Mouse (Mus musculus): ENCODE results near the gene Drosha. TPM values are rescaled to one million over a fixed set of nuclear protein-coding genes. Genes with fewer than 3 reads are reported as not detected.
"Not testable (repeated sequence)": the region's sequence is repeated elsewhere in the genome, so short reads cannot be mapped to it uniquely, and the experiment has no call there.

The Drosha gene
- total RNA-seq (2022), result 10 to 100 TPM; 33.7 to 42.1 (median 38.8) TPM

DNA sequence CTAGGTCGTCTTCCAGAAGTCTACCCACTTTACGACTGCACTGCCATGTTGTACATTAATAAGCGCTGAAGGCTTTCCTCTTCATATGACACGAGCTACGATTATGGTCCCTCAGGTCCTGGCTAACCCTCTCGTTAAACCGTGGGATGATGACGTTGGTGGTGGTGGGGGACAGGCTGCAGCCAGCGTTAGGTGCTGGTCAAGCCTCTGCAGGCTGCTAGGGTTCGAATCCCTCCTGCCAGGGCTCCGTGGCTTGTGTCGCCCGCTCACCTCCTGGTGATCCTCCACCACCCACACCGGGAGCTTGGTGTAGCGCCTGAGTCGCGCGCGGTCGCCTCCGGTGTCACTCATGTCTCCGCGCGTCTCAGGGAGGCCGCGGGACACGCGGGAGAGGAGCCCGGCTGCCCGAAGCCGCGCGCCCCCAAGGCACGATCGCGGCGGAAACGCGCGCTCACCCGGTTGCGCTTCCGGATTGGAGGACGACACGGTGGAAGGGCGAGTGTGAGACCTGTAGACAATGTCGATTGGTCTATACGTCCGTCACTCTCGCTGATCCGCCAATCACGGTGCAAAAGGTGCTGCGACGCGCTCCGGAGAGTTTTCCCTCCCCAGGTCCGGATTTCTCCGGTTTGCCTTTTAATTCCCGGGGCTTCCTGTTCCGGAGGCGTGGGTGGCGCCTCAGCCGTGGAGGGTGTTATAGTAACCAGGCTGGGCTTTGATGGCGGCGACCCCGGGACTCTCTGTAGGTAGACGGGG is at the start of gene Drosha, which contains the start of gene 6030458C11Rik:
TSS of gene Drosha (plus strand) at position 619 of the 756 bp plus-strand sequence.
TSS of gene 6030458C11Rik (minus strand) at position 453 of the 756 bp plus-strand sequence.
- peak; percentile 100 for DNase-seq (ENCODE audit: low spot score)

DNA sequence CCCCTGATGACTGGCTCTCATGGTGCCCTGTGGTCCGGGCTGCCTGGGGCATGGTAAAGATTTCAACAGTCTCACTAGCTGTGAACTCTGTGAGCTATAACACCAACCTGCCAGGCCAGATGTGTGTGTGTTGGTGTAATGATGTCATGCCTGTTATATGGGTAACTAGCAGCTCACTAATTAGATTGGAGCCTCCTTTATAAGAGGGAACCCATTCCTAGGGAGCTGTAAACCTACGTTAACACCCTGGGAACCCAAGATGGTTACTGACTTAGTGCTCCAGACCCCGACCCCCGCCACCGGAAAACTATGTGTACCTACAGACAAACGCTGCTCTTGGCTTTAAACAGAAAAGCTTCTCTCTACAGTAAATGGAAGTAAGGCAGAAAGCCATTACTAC is 43.3 kb upstream of the Drosha start:
- no peak for DNase-seq (ENCODE audit: low spot score)

DNA sequence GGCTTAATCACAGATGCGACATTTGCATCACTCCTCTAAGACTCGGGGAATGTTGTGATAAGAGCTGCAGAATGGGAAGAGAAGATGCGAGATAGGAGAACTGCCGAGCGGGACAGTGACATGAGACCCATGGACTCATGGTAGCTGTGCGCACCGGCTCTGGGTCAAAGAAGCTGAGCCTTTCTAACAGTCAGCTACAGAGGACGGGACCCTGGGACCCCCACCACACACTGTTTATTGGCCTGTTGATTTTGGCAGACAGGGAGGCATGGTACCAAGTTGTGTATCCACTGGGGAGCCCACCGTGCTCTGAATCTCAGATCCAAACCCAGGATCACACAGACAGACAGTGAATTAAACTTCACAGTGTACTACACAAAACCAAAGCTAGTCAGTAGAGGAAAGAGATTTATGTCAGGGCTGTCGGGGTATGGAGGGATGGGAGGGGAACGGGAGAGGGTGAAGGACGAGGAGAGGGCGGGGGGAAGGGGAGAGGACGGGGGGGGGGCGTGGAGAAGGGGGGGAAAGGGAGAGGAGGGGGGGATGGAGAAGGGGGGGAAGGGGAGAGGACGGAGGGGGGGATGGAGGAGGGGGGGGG is 42.8 kb upstream of the Drosha start:
- no peak for DNase-seq (ENCODE audit: low spot score)

DNA sequence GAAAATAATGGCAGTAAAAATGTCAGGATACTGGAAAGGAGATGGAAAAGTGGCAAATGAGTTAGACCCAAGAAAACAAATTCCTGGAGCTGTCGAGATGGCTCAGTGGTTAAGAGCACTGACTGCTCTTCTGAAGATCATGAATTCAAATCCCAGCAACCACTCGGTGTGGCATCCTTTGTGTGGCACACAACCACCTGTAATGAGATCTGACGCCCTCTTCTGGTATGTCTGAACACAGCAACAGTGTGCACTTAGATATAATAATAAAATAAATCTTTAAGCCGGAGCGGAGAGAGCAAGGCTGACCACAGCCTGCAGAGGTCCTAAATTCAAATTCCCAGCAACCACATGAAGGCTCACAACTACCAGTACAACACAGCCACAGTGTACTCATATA is 36.1 kb upstream of the Drosha start:
- DNase-seq (ENCODE audit: low spot score), result no peak

DNA sequence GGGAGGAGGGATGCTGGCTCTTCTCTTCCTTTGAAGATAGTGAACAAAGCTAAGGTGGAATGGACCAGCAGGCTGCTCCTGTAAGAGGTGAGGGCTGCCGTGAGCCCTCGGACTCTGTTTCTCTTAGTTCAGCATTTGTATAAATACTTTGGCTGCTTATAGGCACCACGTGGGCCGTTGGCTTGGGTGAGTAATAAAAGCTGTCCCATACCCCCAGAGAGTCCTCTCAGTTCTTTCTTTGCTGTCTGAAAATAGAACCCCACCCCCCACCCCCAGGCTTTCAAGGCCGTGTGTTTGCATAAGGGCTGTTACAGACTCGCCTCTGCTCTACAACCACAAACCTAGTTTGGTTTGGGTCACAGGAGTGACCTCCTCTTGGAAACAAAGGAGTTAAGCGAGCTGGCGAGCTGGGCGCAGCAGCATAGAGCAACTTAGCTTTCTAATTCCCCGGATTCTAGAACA is 35.2 kb upstream of the Drosha start:
- DNase-seq (ENCODE audit: low spot score), result no peak

DNA sequence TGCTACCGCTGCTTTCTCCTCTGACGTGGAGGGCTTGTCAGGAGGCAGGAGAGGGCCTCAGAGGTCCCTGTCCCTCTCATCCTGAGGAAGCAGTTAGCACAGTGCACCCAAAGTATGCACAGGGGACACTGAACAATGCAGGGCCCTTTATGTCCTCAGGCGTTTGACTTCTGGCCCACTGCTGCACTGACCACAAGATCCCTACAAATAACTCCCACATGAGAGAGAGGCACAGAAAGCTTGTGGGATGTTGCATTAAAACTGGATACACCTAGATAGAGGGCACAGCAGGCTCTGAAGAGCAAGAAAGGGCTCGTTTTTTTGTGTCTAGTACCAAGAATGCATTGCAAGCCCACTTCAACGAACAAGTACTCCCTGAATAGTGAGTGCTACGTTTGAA is 30.3 kb upstream of the Drosha start:
- DNase-seq (ENCODE audit: low spot score), result no peak

DNA sequence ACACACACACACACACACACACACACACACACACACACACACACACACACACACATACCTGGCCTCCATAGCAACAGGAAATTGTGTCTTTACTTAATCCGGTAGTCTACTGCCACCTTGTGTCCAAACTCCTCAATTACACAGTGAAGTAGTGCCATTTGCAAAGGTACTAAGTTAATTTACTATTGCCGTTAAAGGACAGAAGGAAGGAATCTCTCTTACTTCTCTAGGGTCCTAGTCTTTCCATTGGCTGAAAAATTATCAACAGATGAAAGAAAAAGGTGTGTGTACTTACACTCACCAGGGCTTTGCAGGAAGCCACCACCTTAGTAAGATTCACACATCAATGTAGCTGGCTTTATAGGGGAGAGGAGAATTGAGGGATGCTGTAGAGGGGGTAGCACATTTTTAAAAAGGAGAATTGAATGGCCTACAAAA is 29.1 kb upstream of the Drosha start:
- peak; percentile 68 for DNase-seq (ENCODE audit: low spot score)

DNA sequence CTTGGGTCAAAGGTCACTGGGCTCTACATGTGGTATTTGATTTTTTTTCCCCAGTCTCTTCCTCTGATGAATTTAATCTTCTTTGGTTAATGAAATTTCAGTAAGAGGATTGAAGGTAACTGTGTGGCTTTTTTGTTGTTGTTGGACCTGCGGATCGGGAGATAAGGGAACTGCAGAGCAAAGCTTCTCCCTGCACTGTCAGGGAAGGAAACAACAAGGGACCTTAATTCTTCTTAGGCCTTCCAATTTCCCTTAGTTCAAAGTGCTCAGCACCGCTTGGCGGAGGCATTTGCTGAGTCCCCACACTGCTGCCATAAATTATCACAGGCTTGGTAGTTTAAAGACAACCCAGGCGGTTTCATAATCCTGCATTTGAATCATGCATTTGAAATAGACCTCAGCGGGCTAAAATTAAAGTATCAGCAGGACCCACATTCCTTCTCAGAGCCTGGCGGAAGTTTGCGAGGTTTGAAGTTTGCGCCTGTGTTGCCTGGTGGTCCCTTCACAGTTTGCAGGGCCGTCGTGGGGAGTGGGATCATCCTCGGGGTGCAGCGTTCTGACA is 28.6 kb upstream of the Drosha start:
- DNase-seq (ENCODE audit: low spot score), result no peak

DNA sequence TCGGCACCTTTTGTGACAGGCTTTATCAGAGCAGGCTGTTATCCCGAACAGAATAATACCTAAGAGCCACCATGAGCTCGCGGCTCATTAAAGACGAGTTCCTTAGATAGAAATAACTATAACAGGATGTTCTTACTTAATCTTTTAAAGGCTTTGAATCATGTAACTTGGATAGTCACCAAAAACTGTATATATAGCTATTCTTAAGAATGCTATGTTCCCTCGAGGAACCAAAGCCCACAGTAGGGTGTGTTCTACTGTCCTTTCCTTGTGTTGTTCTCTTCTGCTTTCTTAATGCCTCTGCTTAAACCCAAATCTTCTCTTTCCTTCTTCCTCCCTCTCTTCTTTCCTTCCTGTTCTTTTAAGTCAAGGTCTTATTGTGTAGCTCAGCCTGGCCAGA is 26.6 kb upstream of the Drosha start:
- DNase-seq (ENCODE audit: low spot score), result no peak

DNA sequence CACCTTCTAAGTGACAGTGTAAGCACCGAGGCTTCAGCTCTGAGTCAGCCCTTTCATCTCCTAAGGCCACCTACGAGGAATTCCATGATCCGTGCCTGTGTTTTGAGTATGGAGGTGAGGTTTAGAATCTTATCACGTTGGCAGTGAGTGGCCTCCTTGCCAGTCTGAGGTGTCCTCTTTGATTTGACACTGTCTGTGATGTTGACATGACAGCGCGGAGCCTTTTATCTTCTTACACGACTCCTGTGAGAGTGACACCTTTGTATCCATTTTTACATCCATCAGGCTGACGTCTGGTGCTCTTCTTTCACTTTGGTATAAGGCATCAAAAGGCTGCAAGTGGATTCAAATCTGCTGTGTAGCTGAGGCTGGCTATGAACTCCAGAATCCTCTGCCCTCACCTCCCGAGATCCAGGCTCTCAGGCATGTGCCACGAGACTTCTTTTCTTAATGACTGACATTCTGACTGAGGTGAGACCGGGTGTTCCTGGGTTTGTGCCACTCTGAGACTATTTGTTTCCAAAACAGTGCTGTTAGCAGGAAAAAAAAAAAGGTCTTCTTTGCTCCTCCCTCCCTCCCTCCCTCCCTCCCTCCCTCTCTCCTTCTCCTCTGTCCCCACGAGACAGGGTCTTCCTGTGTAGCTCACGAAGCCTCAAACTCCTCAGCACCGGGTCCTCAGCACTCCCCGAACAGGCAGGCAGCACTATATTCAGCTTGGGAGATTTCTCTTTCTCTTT is 24.0 kb upstream of the Drosha start:
- no peak for DNase-seq (ENCODE audit: low spot score)

DNA sequence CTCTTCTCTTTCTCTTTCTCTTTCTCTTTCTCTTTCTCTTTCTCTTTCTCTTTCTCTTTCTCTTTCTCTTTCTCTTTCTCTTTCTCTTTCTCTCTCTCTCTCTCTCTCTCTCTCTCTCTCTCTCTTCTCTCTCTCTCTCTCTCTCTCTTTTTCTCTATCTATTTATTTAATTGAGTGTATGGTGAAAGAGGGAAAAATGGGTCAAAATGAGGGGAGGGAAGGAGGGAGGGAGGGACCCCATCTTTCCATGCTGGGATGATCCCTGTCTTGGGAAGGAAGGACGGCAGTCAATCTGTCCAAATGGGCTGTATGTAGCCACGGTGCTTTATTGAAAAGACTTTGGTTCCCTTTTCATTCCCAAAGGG is 23.5 kb upstream of the Drosha start:
- not testable (repeated sequence) for DNase-seq (ENCODE audit: low spot score)

DNA sequence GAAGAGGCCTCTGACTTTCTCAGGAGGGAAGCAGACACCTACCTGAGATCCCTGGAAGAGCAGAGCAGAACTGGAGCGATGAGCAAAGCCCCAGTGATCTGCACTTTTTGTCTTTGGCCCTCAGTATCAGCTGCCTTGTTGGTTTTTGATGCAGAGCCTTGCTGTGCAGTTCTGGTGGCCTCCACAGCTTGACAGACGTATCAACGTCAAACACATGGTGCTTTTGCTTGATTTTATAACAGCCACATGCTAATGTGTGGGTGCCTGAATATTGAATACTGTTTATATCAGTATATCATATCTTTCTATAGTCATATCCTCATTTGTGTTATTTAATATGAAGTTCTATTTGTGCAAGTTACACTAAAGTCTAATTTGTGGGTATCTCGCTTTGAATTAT is 19.5 kb upstream of the Drosha start:
- DNase-seq (ENCODE audit: low spot score), result no peak

DNA sequence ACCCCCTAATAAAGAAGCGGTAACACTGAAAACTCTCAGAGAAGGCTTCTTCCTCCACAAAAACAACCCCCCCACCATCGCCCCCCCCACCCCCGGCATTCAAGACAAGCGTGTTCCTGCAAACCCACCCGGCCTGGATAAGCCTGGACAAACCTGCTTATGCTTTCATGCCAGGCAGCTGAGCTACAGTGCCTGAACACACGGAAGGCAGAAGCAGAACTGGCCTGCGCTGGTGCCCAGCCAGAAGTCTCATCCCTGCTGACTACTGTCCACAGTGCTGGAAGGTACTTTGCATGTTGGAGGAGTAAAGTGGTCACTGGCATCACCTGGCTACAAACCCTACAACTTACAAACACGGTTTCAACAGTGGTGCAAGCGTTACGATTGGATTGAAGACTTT is 17.5 kb upstream of the Drosha start:
- DNase-seq (ENCODE audit: low spot score), result no peak

DNA sequence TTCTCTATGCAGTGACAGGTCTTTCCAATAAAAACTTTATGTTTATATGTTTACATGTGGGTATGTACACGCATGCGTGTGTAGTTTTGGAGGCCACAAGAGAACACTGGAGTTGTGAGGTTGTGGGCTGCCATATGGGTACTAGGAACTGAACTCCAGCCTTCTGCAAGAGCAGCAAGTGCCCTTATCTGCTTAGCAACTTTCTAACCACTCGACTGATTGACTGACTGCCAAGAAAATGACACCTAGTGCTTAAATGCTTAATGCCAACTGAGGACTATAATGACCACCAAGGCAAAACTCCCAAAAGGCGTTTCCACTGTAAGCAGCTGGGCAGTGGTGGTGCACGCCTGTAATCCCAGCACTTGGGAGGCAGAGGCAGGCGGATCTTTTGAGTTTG is 15.3 kb upstream of the Drosha start:
- no peak for DNase-seq (ENCODE audit: low spot score)

DNA sequence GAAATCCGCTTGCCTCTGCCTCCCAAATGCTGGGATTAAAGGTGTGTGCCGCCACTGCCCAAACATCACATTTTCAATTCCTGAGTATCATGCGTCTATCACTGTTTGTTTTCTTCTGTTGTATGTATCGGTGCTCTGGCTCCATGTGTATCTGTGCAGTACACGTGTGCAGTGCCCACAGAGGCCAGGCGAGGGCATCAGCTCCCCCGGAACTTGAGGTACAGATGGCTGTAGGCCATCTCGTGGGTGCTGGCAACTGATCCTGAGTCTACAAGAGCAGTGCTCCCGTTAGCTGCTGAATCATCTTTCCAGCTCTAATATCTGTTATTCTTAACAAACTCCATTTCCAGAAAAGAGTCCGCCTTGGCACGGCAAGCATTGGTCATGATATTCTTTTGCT is 12.0 kb upstream of the Drosha start:
- DNase-seq (ENCODE audit: low spot score), result no peak

DNA sequence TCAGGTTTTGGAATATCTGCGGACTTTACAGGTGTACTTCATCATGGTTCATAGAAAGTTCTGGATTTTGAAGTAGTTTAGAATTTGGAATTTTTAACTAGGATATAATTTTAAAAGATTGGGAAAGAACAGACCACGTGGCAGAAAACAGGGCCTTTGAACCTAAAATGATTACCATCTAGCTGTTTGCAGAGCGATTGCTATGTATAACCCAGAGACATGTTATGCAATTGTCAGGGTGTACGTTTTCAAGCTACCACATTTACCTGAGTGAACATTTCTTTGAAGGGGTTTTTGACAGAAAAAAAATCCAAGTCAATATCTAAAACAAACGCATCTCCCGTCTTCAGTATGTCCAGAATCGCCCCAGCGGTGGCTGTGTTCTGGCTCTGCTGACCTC is 7.0 kb upstream of the Drosha start:
- DNase-seq (ENCODE audit: low spot score), result no peak

DNA sequence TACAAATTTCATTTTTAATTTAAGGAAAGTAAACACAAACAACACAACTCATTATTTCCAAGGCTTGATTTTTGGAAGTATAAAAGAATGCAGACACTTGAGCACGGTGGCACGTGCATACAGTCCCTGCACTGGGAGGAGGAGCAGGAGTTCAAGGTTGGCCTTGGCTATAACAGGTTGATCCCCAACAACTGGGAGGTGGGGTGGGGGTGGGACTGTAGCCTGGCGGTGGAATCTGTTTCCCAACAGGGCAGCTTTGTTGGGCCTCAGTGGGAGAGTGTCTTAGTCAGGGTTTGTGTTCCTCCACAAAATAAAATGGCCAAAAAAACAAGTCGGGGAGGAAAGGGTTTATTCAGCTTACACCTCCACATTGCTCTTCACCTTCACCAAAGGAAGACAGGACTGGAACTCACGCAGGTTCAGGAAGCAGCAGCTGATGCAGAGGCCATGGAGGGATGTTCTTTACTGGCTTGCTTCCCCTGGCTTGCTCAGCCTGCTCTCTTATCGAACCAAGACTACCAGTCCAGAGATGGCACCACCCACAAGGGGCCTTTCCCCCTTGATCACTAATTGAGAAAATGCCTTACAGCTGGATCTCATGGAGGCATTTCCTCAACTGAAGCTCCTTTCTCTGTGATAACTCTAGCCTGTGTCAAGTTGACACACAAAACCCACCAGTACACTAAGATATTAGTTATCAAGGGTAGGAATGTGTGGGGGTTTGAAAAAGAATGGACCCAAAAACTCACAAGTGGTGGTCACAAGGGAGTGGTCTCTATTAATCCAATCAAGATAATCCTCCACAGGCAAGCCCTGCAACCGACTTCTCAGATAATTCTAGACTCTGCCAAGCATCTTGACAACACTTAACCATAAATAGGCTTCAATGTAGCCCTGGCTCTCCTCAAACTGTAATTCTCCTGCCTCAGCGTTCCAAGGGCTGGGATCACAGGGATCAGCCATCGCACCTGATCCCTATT is 1.9 kb upstream of the Drosha start:
- DNase-seq (ENCODE audit: low spot score), result no peak

DNA sequence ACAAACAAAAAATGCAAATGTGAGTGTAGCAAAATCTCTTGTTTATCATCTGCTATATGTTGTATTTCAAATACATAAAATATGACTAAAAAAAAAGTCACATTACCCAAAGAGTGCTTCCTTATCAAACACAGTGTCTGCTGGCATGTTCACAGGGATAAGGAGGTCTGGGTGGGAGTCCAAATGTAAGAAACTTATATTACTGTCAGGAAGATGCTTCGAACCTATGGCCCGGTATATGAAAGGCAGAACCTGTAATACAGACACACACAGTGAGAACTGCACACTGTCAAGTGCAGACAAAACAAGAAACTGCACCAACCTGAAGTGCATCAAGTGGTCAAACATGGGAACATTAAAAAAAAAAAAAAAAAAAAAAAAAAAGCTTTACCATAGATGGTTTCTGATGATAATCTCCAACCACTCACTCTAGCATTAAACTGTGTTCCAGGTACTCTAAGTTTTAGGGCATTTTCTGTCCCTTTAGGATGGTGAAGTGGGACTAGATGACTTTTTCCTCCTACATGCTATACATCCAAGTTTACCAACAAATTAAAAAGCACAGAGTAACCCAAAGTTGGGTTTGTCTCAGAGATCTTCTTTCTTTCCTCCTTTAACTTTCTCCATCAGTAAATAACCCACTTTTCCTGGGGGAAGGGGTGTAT is 1.0 kb upstream of the Drosha start:
- DNase-seq (ENCODE audit: low spot score), result no peak

DNA sequence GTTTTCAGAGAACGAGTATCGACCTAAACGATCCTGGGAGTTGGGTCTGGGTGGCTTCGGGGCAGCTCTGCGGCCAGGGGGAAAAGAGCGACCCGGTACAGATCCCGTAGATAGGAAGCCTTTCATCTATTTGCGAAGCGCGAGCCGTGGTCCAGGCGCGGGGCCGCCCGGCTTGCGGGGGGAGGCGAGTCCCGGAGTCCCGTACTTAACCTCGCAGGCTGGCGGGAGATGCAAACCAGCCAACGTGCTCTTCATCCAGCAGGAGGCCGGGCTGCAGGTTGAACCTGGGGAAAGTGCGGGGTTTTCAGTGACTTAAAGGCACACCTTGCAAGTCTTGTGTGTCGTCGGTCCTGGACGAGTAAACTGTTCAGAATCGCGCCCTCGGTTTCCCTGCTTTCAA is 350 bp downstream of the Drosha start:
- DNase-seq (ENCODE audit: low spot score), result no peak

DNA sequence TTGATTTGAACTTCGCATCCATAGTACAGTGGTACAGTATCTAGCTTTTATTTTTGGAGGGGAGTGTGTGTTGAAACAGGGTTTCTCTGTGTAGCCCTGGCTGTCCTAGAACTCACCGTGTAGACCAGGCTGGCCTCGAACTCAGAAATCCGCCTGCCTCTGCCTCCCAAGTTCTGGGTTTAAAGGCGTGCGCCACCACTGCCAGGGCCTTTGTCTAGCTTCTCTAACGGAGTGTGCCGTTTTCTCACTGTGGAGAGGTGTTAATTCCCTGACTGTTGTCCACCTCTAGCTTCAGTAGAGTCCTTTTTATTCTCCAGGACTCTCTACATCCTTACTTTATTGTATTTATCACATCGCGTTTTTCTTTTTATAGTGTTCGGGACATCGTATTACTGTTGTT is 793 bp downstream of the Drosha start:
- DNase-seq (ENCODE audit: low spot score), result no peak

DNA sequence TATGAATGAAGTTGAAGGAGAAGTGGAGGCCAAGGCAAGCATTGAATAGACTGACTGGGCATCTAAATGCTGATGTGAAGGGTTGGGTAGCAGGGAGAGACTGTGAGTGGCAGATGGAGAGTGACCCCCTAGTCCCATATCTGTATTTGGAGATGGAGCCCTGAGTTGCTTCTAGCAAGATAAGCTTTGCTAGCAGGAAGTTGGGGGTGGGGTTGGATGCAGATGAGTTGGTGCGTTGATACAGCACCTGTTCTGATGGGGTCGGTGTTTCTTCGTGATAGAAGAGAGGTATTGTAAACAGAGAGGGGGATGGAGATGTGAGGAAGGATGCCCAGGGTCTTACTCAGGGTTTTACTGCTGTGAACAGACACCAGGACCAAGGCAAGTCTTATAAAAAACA is 5.3 kb downstream of the Drosha start:
- DNase-seq (ENCODE audit: low spot score), result no peak
